Mouse (Mus musculus): ENCODE results near the gene Inip. TPM values are rescaled to one million over a fixed set of nuclear protein-coding genes. Genes with fewer than 3 reads are reported as not detected.

Inip gene
- total and polyA plus RNA-seq, 3 experiments = 24.3 to 67.1 (median 38.5) TPM

DNA sequence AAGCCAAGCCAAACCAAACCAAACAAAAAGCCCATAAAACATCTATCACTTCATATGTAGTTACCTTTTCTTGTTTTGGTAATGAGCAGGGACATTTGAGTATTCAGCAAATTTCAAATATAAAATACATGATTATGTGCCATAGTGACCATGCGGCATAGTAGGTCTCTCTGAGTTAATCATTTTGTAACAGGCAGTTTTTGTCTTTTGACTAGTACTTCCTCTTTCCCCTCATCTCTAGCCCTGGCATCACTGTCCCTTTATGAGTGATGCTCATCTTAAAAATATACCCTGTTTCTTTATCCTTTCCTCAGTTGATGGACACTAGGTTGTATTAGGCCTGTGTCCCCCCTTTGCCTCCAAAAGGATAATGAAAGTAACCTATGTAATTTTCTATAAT lies 20.1 kb upstream of the Inip start:
- in situ Hi-C loops (cut with MboI; ENCODE audit: low pct_ligation_motif_present, low pct_unique_long_range_greater_than_20kb, low sequenced_read_pairs) (no loop called here), dilution Hi-C loops (cut with MboI; ENCODE audit: extremely low pct_ligation_motif_present, extremely low pct_unique_long_range_greater_than_20kb, low sequenced_read_pairs) (no loop called here)
- Histone ChIP-seq H3K4me2 (ENCODE audit: insufficient read depth, low read depth, poor library complexity, severe bottlenecking) (no peak overlapping the region), H3K27ac (ENCODE audit: insufficient read depth, low read depth) (no peak overlapping the region), H3K9ac (ENCODE audit: insufficient read depth, low read depth) (no peak overlapping the region), H3K4me1 (ENCODE audit: control insufficient read depth in 1 of 2, insufficient read depth in 2 of 2) (peaks cover 30 to 97% of the 10 kb centered on the region in 2 experiments), H3K27me3 (replicated peaks) (no peaks in the 10 kb centered on the region), H3K79me2 (replicated peaks; ENCODE audit: control insufficient read depth, extremely low read depth, insufficient read depth, poor library complexity, severe bottlenecking) (peaks cover 6% of the 10 kb centered on the region), H3K9me3 (replicated peaks; ENCODE audit: low read length) (peaks cover 4% of the 10 kb centered on the region), H3K4me3 (replicated peaks in 1 of 3; ENCODE audit: low read depth in 2 of 3, low read length in 2 of 3, poor library complexity in 1 of 3) (no peak overlapping the region), H3K36me3 (replicated peaks in 1 of 2; ENCODE audit: control insufficient read depth in 1 of 2, insufficient read depth in 1 of 2, low read length in 1 of 2) (peaks cover 0 to 38% of the 10 kb centered on the region in 2 experiments)
- TF ChIP-seq IRF4 (IDR thresholded peaks at IDR 0.05; ENCODE audit: low read depth, low read length) (peak; percentile 85), EP300 (IDR thresholded peaks at IDR 0.05; ENCODE audit: low read length) (peak; percentile 83), JUND (conservative IDR thresholded peaks at IDR 0.05; ENCODE audit: low read depth, low read length) (peak; percentile 82), ZKSCAN1 (IDR thresholded peaks at IDR 0.05; ENCODE audit: borderline replicate concordance, low read depth, low read length) (peak; percentile 78; the same call in 1 of the 2 replicates), GABPA (IDR thresholded peaks at IDR 0.05; ENCODE audit: insufficient replicate concordance, low read depth, low read length) (no peak), MEF2A (IDR thresholded peaks at IDR 0.05; ENCODE audit: borderline replicate concordance, low read depth, low read length) (no peak), ZNF384 (IDR thresholded peaks at IDR 0.05; ENCODE audit: low read depth, low read length) (no peak), SIN3A (IDR thresholded peaks at IDR 0.05; ENCODE audit: low read length) (no peak), MAX (IDR thresholded peaks at IDR 0.05; ENCODE audit: low read length) (peak; percentile 31; the same call in 1 of the 2 replicates), UBTF (IDR thresholded peaks at IDR 0.05; ENCODE audit: low read depth, low read length) (no peak), CHD1 (IDR thresholded peaks at IDR 0.05; ENCODE audit: low read depth, low read length) (no peak), MAZ (IDR thresholded peaks at IDR 0.05; ENCODE audit: low read depth, low read length) (no peak), JUN (IDR thresholded peaks at IDR 0.05; ENCODE audit: insufficient read depth, low read depth, low read length) (0 out of 2 replicates have a peak, but pooled peaks have one; percentile 33), USF1 (IDR thresholded peaks at IDR 0.05; ENCODE audit: low read depth, low read length) (no peak)
- DNase-seq (ENCODE audit: extremely low read depth) = no peak

DNA sequence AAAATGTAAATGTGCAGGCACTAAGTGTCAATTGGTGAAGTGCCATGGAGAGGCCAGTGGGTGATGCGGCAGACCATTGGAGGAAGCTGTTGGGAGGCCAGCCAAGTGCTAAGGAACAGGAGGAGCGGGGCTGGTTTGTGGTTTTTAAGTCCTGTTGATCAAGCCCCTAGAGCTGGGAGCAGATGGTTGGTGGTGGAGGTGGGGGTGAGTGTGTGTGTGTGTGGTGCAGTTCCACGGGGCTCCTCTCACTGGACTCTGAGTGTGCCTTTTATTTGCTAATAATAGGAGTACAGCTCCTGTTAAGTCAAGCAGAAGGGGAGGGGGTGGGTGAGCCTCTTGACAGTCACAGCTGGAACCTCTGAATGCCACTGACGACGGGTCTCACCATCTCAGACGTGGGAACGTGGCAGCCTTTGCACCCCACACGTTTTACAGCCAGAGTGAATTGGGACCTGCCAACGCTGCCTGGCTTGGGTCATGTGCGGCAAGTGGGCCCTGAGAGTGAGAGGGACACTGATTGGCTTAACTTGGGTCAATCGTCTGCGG lies 18.2 kb upstream of the Inip start:
- no peak for DNase-seq (ENCODE audit: extremely low read depth)
- Histone ChIP-seq H3K9ac (ENCODE audit: insufficient read depth, low read depth) (no peak overlapping the region), H3K27ac (ENCODE audit: insufficient read depth, low read depth) (peak overlapping the region; percentile 75), H3K9me3 (replicated peaks; ENCODE audit: low read length) (peaks cover 4% of the 10 kb centered on the region), H3K4me1 (ENCODE audit: control insufficient read depth in 1 of 2, insufficient read depth in 2 of 2) (peaks cover 34 to 97% of the 10 kb centered on the region in 2 experiments), H3K4me2 (ENCODE audit: insufficient read depth, low read depth, poor library complexity, severe bottlenecking) (peak overlapping the region; percentile 47; the same call in 1 of the 2 replicates), H3K27me3 (replicated peaks) (no peaks in the 10 kb centered on the region), H3K4me3 (replicated peaks in 1 of 3; ENCODE audit: low read depth in 2 of 3, low read length in 2 of 3, poor library complexity in 1 of 3) (peak overlapping the region in 2 of 3 experiments; percentile 1 to 17), H3K36me3 (replicated peaks in 1 of 2; ENCODE audit: control insufficient read depth in 1 of 2, insufficient read depth in 1 of 2, low read length in 1 of 2) (peaks cover 0 to 31% of the 10 kb centered on the region in 2 experiments), H3K79me2 (replicated peaks; ENCODE audit: control insufficient read depth, extremely low read depth, insufficient read depth, poor library complexity, severe bottlenecking) (peaks cover 6% of the 10 kb centered on the region; the same call in 1 of the 2 replicates)
- in situ Hi-C loops (cut with MboI; ENCODE audit: low pct_ligation_motif_present, low pct_unique_long_range_greater_than_20kb, low sequenced_read_pairs) (no loop called here), dilution Hi-C loops (cut with MboI; ENCODE audit: extremely low pct_ligation_motif_present, extremely low pct_unique_long_range_greater_than_20kb, low sequenced_read_pairs) (no loop called here)
- TF ChIP-seq KAT2A (IDR thresholded peaks at IDR 0.05; ENCODE audit: insufficient replicate concordance, low read length) (0 out of 2 replicates have a peak, but pooled peaks have one; percentile 13), TBP (conservative IDR thresholded peaks at IDR 0.05; ENCODE audit: low read depth, low read length) (no peak), MAZ (IDR thresholded peaks at IDR 0.05; ENCODE audit: low read depth, low read length) (0 out of 2 replicates have a peak, but pooled peaks have one; percentile 13), USF2 (conservative IDR thresholded peaks at IDR 0.05; ENCODE audit: low read depth, low read length) (no peak), ZC3H11A (IDR thresholded peaks at IDR 0.05; ENCODE audit: low read depth, low read length) (no peak), TCF12 (IDR thresholded peaks at IDR 0.05; ENCODE audit: low read depth, low read length) (0 out of 2 replicates have a peak, but pooled peaks have one; percentile 11), USF1 (IDR thresholded peaks at IDR 0.05; ENCODE audit: low read depth, low read length) (no peak), HCFC1 (IDR thresholded peaks at IDR 0.05; ENCODE audit: low read depth, low read length) (no peak), IRF4 (IDR thresholded peaks at IDR 0.05; ENCODE audit: low read depth, low read length) (0 out of 2 replicates have a peak, but pooled peaks have one; percentile 1), SMC3 (IDR thresholded peaks at IDR 0.05; ENCODE audit: low read depth, low read length) (0 out of 2 replicates have a peak, but pooled peaks have one; percentile 1), NELFE (IDR thresholded peaks at IDR 0.05; ENCODE audit: low read depth, low read length) (no peak), POLR2AphosphoS2 (IDR thresholded peaks at IDR 0.05; ENCODE audit: low read depth, low read length) (no peak), ZMIZ1 (IDR thresholded peaks at IDR 0.05; ENCODE audit: low read depth, low read length) (no peak), CHD1 (IDR thresholded peaks at IDR 0.05; ENCODE audit: low read depth, low read length) (no peak), RAD21 (IDR thresholded peaks at IDR 0.05; ENCODE audit: low read depth, low read length) (no peak), ZNF384 (IDR thresholded peaks at IDR 0.05; ENCODE audit: low read depth, low read length) (no peak), MEF2A (IDR thresholded peaks at IDR 0.05; ENCODE audit: borderline replicate concordance, low read depth, low read length) (peak; percentile 66), PAX5 (IDR thresholded peaks at IDR 0.05; ENCODE audit: low read length) (no peak), E2F4 (IDR thresholded peaks at IDR 0.05; ENCODE audit: insufficient replicate concordance, low read depth, low read length) (no peak), MXI1 (IDR thresholded peaks at IDR 0.05; ENCODE audit: low read depth, low read length) (peak; percentile 55; the same call in 1 of the 2 replicates), ETS1 (conservative IDR thresholded peaks at IDR 0.05; ENCODE audit: low read depth, low read length) (peak; percentile 52), RCOR1 (conservative IDR thresholded peaks at IDR 0.05; ENCODE audit: low read depth, low read length) (no peak)
